Mouse (Mus musculus) liver, embryonic 12.5 days (tissue): Measurements from ENCODE around the gene Gm10271. TPM values are rescaled to one million over a fixed set of nuclear protein-coding genes. Genes with fewer than 3 reads are reported as not detected.

Experiments used
- ATAC-seq: fragments of 200-750 bp; cut with Nextera tagmentation; 2 replicates; pipeline ENCODE4 v1.8.0; 2017; ENCODE audit warnings: moderate number of reproducible peaks, mild to moderate bottlenecking, moderate library complexity
- H3K27ac ChIP-seq: fragments of 300-500 bp; sonication (generic); 2 replicates; pipeline ENCODE4 v1.5.1; 2016; ENCODE audit warnings: mild to moderate bottlenecking
- H3K27me3 ChIP-seq: fragments of 300-500 bp; sonication (generic); replicated peaks from 2 replicates; pipeline ENCODE4 v1.6.1; 2016; ENCODE audit warnings: mild to moderate bottlenecking, moderate library complexity
- H3K36me3 ChIP-seq: fragments of 300-500 bp; sonication (generic); 2 replicates; pipeline ENCODE4 v1.6.1; 2016; ENCODE audit warnings: mild to moderate bottlenecking, moderate library complexity
- H3K4me1 ChIP-seq: fragments of 300-500 bp; sonication (generic); 2 replicates; pipeline ENCODE4 v1.6.1; 2016
- H3K4me2 ChIP-seq: fragments of 300-500 bp; sonication (generic); 2 replicates; pipeline ENCODE4 v1.6.1; 2016; ENCODE audit warnings: mild to moderate bottlenecking, moderate library complexity
- H3K4me3 ChIP-seq: fragments of 300-500 bp; sonication (generic); 2 replicates; pipeline ENCODE4 v1.5.1; 2016; ENCODE audit warnings: mild to moderate bottlenecking, moderate library complexity
- H3K9ac ChIP-seq: fragments of 300-500 bp; sonication (generic); 2 replicates; pipeline ENCODE4 v1.6.1; 2016; ENCODE audit warnings: mild to moderate bottlenecking, moderate library complexity
- H3K9me3 ChIP-seq: fragments of 300-500 bp; sonication (generic); replicated peaks from 2 replicates; pipeline ENCODE4 v1.6.1; 2016; ENCODE audit warnings: mild to moderate bottlenecking, moderate library complexity
- WGBS: fragments of 180-500 bp; shearing (Covaris S2); methylation state at CpG from one replicate; pipeline ENCODE4 v1.1.7; 2016; ENCODE audit not compliant: insufficient replicate concordance; 5-methylcytosine and 5-hydroxymethylcytosine counted together
- polyA plus RNA-seq: library from polyadenylated mRNA; unstranded; fragments of >200 nt; fragmentation: Nextera tagmentation; extraction: Ambion mirVana; gene quantifications from 2 replicates; pipeline ENCODE4 v1.2.1, GENCODE M21; 2016

The Gm10271 gene
- polyA plus RNA-seq, 1 experiment from 2014 or later = not detected

DNA sequence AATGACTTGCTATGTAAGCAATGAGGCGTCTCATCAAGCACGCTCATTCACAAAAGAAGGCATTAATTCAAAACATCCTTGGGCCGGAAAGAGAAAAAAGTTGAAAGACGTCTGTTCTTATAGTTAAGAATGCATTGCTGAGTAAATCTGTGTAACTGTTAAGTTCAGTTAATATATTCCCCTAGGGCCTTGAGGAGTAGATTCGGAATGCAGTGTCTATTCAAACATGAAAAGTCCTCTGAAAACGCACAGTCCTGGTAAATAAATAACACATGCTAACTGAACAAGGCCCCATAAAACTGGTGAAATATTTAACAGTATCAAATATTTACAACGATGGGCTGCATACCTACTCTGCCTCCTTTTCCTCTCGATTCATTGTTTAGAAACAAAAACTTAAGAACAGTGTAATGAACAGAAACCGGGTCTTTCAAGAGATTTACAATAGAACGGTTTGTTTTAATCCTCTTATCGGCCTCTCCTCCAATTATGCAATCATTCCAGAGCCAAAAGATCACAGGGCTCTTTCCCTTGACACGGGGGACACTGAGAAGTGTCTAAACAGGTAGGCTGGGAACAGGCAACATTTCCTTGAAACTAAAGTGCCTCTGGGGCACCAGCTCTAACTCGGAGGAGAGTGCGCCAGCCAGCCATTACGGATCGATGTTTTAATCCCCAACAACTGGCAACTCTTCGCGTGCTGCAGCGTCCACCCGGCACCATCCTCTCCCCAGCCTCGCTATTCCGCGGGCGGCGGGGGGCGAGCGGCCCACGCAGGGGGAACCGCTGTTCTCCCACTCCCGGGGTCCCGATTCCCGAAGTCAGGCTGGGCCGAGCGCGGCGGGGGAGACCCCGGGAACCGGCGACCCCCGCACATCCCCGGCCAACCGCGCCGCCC, 23.0 kb downstream of the Gm10271 start:
- Histone ChIP-seq H3K9ac (peak overlapping the region; percentile 90), H3K4me1 (peaks cover 29% of the 10 kb centered on the region), H3K9me3 (no peaks in the 10 kb centered on the region), H3K4me2 (peak overlapping the region; percentile 99), H3K4me3 (peak overlapping the region; percentile 85), H3K27ac (peak overlapping the region; percentile 93), H3K27me3 (no peaks in the 10 kb centered on the region), H3K36me3 (no peaks in the 10 kb centered on the region)
- no peak for ATAC-seq
- WGBS = 7% methylated on average over 44 of the region's 44 CpGs

DNA sequence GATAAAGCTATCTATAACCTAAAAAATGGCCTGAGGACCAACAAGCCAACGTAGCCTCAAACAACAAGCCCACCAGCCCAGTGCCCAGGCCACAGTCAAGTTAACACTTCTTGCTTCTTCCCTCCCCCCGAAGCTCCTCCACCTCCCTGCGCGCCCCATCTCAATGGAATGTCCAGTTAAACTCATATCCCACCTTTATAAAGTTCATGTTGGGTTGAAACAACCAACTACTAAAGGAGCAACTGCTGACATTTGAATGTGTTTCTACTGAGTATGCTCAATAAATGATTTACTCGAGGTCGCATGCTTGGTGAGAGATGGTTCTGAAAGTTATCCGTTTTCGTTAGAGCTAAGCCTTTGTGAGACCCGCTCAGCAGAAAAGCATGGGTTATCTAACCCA, 24.0 kb downstream of the Gm10271 start:
- no peak for ATAC-seq
- 83% methylated on average over 9 of the region's 9 CpGs for WGBS
- no peak overlapping the region for H3K27ac ChIP-seq
- H3K9me3 ChIP-seq = no peaks in the 10 kb centered on the region
- no peak overlapping the region for H3K4me3 ChIP-seq
- H3K4me1 ChIP-seq = peaks cover 29% of the 10 kb centered on the region
- no peaks in the 10 kb centered on the region for H3K36me3 ChIP-seq
- H3K9ac ChIP-seq = no peak overlapping the region
- H3K27me3 ChIP-seq = no peaks in the 10 kb centered on the region
- H3K4me2 ChIP-seq = peak overlapping the region; percentile 99; the same call in 1 of the 2 replicates

DNA sequence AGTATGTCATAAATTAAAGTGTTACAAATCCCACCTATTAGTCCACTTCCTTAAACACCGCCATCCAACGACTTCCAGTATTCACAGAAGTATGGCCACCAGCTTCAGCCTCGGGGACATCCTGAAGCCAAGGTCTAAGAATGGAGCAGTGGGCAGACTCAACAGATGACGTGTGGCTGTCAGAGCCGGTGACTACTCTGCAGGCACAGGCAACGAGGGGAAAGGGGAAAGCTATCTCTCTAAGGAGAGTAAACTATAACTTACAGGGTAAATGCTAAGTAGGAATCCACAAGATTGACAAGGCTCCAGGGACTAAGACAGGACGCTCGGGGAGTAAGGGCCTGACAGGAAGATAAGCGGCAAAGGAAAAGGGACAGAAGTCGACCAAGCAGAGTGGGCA, 27.5 kb downstream of the Gm10271 start:
- H3K36me3 ChIP-seq = peaks cover 8% of the 10 kb centered on the region
- H3K27me3 ChIP-seq = no peaks in the 10 kb centered on the region
- H3K4me1 ChIP-seq = peaks cover 22% of the 10 kb centered on the region; the same call in 1 of the 2 replicates
- 0 out of 2 replicates have a peak, but pooled peaks cover 6% of the 10 kb centered on the region for H3K9me3 ChIP-seq
- H3K4me3 ChIP-seq = no peak overlapping the region
- no peak overlapping the region for H3K9ac ChIP-seq
- 57% methylated on average over 10 of the region's 10 CpGs for WGBS
- no peak overlapping the region for H3K4me2 ChIP-seq
- no peak overlapping the region for H3K27ac ChIP-seq
- ATAC-seq = no peak

DNA sequence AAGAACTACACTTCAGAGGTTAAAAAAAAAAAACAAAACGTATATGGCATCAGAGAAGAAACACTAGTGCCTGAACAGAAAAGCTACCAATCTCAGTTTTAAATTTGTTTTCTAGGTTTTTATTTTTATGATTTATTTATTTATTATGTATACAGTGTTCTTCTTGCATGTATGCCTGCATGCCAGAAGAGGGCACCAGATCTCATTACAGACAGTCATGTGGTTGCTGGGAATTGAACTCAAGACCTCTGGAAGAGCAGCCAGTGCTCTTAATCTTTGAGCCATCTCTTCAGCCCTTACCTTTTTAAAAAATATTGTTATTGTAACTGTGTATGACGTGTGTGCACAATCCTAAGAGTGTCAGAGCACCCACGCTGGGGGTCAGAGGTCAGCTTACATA, 28.3 kb downstream of the Gm10271 start:
- Histone ChIP-seq H3K27me3 (no peaks in the 10 kb centered on the region), H3K9me3 (0 out of 2 replicates have a peak, but pooled peaks cover 6% of the 10 kb centered on the region), H3K4me1 (peaks cover 17% of the 10 kb centered on the region; the same call in 1 of the 2 replicates), H3K36me3 (peaks cover 10% of the 10 kb centered on the region), H3K9ac (no peak overlapping the region), H3K27ac (no peak overlapping the region), H3K4me3 (no peak overlapping the region), H3K4me2 (no peak overlapping the region)
- no peak for ATAC-seq
- WGBS = 80% methylated on average over 3 of the region's 3 CpGs

GRCm38 (mm10) chr10:116943025-116943424, 29.4 kb downstream of the Gm10271 start:
- H3K36me3 ChIP-seq = peaks cover 21% of the 10 kb centered on the region
- no peak overlapping the region for H3K9ac ChIP-seq
- H3K4me3 ChIP-seq = no peak overlapping the region
- 0 out of 2 replicates have a peak, but pooled peaks cover 6% of the 10 kb centered on the region for H3K9me3 ChIP-seq
- no peak for ATAC-seq
- H3K27ac ChIP-seq = no peak overlapping the region
- H3K4me2 ChIP-seq = no peak overlapping the region
- H3K27me3 ChIP-seq = no peaks in the 10 kb centered on the region
- H3K4me1 ChIP-seq = peaks cover 8% of the 10 kb centered on the region; the same call in 1 of the 2 replicates
- 77% methylated on average over 6 of the region's 6 CpGs for WGBS

DNA sequence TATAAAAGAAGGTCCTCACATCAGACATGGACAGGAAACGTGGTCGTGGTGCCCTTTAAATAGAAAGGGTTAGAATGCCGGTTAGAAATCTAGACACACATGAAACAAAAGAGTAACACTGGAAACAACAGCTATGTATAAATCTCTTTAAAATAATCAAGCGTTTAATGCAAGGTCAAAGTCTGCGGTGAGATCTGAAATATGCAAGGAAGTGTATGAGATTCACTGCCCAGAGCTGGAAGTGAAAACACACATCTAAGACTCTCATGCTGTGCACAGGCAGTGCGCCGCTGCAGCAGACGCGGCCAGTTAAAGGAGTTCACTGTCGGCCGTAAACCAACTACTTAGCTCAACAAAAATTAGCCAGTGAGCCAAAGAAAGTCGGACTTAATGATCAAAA, 37.4 kb downstream of the Gm10271 start:
- WGBS = 76% methylated on average over 12 of the region's 12 CpGs
- no peak overlapping the region for H3K4me3 ChIP-seq
- no peak overlapping the region for H3K27ac ChIP-seq
- H3K36me3 ChIP-seq = peaks cover 44% of the 10 kb centered on the region
- peaks cover 4% of the 10 kb centered on the region for H3K4me1 ChIP-seq
- ATAC-seq = no peak
- no peaks in the 10 kb centered on the region for H3K27me3 ChIP-seq
- no peak overlapping the region for H3K9ac ChIP-seq
- no peak overlapping the region for H3K4me2 ChIP-seq
- no peaks in the 10 kb centered on the region for H3K9me3 ChIP-seq

DNA sequence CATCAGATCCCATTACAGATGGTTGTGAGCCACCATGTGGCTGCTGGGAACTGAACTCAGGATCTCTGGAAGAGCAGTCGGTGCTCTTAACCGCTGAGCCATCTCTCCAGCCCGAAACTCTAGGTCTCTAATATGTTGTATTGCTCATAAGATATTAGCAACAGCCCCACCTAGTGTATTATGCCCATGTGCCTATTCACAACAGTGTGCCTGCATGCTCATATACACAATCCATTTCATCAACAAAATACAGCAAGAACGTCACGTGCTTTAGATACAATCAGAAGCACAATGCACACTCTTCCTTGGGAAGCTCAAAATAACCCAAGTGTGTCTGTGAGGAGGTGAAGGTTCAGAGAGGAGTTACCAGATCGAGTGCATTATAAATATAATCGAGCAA, 38.6 kb downstream of the Gm10271 start:
- no peak for ATAC-seq
- Histone ChIP-seq H3K9me3 (no peaks in the 10 kb centered on the region), H3K9ac (no peak overlapping the region), H3K27me3 (no peaks in the 10 kb centered on the region), H3K4me1 (peaks cover 4% of the 10 kb centered on the region), H3K27ac (no peak overlapping the region), H3K4me3 (no peak overlapping the region), H3K4me2 (no peak overlapping the region), H3K36me3 (peaks cover 39% of the 10 kb centered on the region)
- WGBS = 82% methylated on average over 7 of the region's 7 CpGs

DNA sequence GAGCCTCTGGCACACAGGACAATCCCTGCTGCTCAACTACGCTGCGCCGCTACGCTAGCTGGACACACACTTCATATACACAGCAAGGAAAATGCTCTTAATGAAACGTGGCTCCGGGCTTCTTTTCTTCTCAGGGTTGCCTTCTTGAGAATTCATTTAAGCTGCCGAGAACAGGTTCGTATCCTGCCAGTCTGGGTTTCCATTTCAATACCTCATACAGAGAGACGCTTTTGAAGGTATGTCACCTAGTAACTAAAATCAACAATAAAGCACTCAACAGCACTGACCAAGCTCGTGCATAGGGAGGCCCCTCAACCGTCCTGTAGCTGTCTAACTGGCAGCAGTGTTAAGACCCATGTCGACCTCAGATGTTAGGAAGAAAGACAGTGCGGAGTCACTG, 40.0 kb downstream of the Gm10271 start:
- 80% methylated on average over 13 of the region's 13 CpGs for WGBS
- Histone ChIP-seq H3K27me3 (no peaks in the 10 kb centered on the region), H3K4me3 (no peak overlapping the region), H3K9ac (no peak overlapping the region), H3K4me2 (no peak overlapping the region), H3K9me3 (no peaks in the 10 kb centered on the region), H3K27ac (no peak overlapping the region), H3K4me1 (peaks cover 4% of the 10 kb centered on the region), H3K36me3 (peaks cover 34% of the 10 kb centered on the region)
- ATAC-seq = no peak

GRCm38 (mm10) chr10:116931497-116932179, 40.8 kb downstream of the Gm10271 start:
- H3K4me1 ChIP-seq = peaks cover 4% of the 10 kb centered on the region
- no peak overlapping the region for H3K4me2 ChIP-seq
- no peak for ATAC-seq
- H3K4me3 ChIP-seq = no peak overlapping the region
- no peaks in the 10 kb centered on the region for H3K27me3 ChIP-seq
- H3K27ac ChIP-seq = no peak overlapping the region
- H3K9ac ChIP-seq = no peak overlapping the region
- peaks cover 33% of the 10 kb centered on the region for H3K36me3 ChIP-seq
- WGBS = 75% methylated on average over 15 of the region's 15 CpGs
- H3K9me3 ChIP-seq = no peaks in the 10 kb centered on the region

DNA sequence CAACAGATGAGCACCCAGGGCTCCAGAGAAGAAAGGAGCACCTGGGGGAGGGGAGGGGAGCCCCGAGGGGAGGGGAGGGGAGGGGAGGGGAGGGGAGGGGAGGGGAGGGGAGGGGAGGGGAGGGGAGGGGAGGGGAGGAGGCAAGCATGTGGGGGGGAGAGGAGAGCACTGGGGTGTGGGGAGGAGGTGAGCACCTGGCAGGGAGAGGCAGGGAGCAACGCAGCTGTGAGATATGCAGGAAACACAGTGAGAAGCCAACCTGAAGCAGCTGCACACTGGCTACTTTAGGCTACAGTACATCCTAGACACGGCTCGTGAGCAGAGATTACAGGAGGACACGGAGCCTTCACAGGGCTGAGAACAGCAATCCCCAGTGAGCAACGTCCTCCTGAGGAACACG, 41.5 kb downstream of the Gm10271 start:
- WGBS = 73% methylated on average over 6 of the region's 7 CpGs
- no peaks in the 10 kb centered on the region for H3K9me3 ChIP-seq
- no peak overlapping the region for H3K9ac ChIP-seq
- no peak overlapping the region for H3K27ac ChIP-seq
- no peaks in the 10 kb centered on the region for H3K27me3 ChIP-seq
- H3K36me3 ChIP-seq = peaks cover 32% of the 10 kb centered on the region
- H3K4me3 ChIP-seq = no peak overlapping the region
- ATAC-seq = no peak
- peaks cover 4% of the 10 kb centered on the region for H3K4me1 ChIP-seq
- no peak overlapping the region for H3K4me2 ChIP-seq

DNA sequence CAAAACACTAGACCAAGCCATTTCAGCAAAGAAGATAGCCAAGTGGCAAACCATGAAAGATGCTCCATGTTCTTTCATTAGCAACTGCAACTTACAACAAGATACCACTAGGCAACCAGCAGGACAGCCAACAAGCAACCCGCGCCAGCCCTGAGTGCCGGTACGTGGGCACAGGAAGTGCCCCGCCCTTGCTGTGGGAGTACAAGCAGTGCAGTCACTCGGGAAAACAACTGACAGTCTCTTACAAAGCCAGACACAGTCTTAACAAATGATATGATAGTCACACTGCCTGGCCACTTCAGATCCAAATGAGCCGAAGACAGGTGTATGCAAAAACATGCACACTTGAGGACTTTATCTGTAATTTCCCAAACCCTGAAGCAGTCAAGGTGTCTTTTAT, 41.9 kb downstream of the Gm10271 start:
- peaks cover 36% of the 10 kb centered on the region for H3K36me3 ChIP-seq
- 34% methylated on average over 7 of the region's 7 CpGs for WGBS

DNA sequence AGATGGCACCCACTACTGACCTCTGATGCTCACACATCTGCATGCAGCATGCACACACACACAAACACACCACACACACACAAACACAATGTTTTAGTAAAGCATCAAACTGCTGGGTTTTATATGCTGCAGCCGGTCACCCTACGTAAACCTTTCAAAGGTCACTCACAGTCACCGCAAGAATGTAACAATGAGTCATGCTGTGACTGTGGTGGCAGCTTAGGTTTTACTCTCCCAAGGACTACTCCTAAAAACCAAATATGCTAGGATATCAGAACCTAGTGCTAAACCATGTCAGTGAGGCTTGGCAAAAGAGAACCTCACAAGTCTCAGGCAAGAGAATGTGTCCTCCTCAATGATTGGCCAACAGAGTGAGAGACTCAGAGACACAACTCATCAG, 43.6 kb downstream of the Gm10271 start:
- Histone ChIP-seq H3K9me3 (no peaks in the 10 kb centered on the region), H3K4me1 (peaks cover 4% of the 10 kb centered on the region), H3K27me3 (no peaks in the 10 kb centered on the region), H3K9ac (no peak overlapping the region), H3K27ac (no peak overlapping the region), H3K4me2 (no peak overlapping the region), H3K36me3 (peaks cover 49% of the 10 kb centered on the region), H3K4me3 (no peak overlapping the region)
- ATAC-seq = no peak
- WGBS = 91% methylated on average over 3 of the region's 3 CpGs

More for the DNA sequence above, 41.9 kb downstream of the Gm10271 start:
- no peak overlapping the region for H3K9ac ChIP-seq
- peaks cover 4% of the 10 kb centered on the region for H3K4me1 ChIP-seq
- H3K27ac ChIP-seq = no peak overlapping the region
- H3K27me3 ChIP-seq = no peaks in the 10 kb centered on the region
- ATAC-seq = no peak
- H3K9me3 ChIP-seq = no peaks in the 10 kb centered on the region
- H3K4me3 ChIP-seq = no peak overlapping the region
- H3K4me2 ChIP-seq = no peak overlapping the region
